Mouse (Mus musculus) CH12.LX (cell line): ENCODE measurements at regions not wholly inside any gene's neighbourhood (a gene's known extent, or its start where the extent isn't known, plus 50 kb on each side); places are given as distances from the start of the nearest gene placed in this dataset.

ENCODE experiments used
- DNase-seq: peaks from one replicate; pipeline ENCODE4 v3.0.0-alpha.2; 2013; ENCODE audit errors: extremely low read depth
- H3K27ac ChIP-seq: 2 replicates; pipeline ENCODE4 v1.5.1; 2012; ENCODE audit warnings: low read depth, mild to moderate bottlenecking, control low read depth, moderate library complexity; ENCODE audit not compliant: insufficient read depth
- H3K27me3 ChIP-seq: replicated peaks from 2 replicates; pipeline ENCODE3; 2012; ENCODE audit warnings: inconsistent platforms
- H3K36me3 ChIP-seq, 2 experiments: replicated peaks in 1 of 2; 2 replicates each; pipeline versions ENCODE3 to v1.6.1; 2012; ENCODE audit warnings: inconsistent platforms in 1 of 2, low read length in 1 of 2, mild to moderate bottlenecking in 1 of 2, mixed read lengths in 1 of 2, moderate library complexity in 1 of 2; ENCODE audit not compliant: control insufficient read depth in 1 of 2, insufficient read depth in 1 of 2
- H3K4me1 ChIP-seq, 2 experiments: 2 replicates each; pipeline ENCODE4 v1.6.1; 2012; ENCODE audit warnings: inconsistent platforms in 1 of 2, moderate library complexity in 1 of 2; ENCODE audit not compliant: insufficient read depth in 2 of 2, control insufficient read depth in 1 of 2
- H3K4me2 ChIP-seq: 2 replicates; pipeline ENCODE4 v1.6.1; 2012; ENCODE audit warnings: low read depth, mild to moderate bottlenecking, control low read depth; ENCODE audit not compliant: poor library complexity, insufficient read depth, severe bottlenecking
- H3K4me3 ChIP-seq, 3 experiments: fragments of 150-350 bp in 1 of 3; sonication (generic) in 1 of 3; replicated peaks in 1 of 3; 2 replicates each; pipeline versions ENCODE3 to v1.5.1; 2011 to 2012; ENCODE audit warnings: low read depth in 2 of 3, low read length in 2 of 3, mild to moderate bottlenecking in 2 of 3, moderate library complexity in 2 of 3, control low read depth in 1 of 3, improper control_type of control experiment in 1 of 3, inconsistent platforms in 1 of 3, mixed read lengths in 1 of 3; ENCODE audit not compliant: poor library complexity in 1 of 3
- H3K79me2 ChIP-seq: replicated peaks from 2 replicates; pipeline ENCODE4 v1.6.1; 2012; ENCODE audit warnings: mild to moderate bottlenecking, moderate library complexity; ENCODE audit not compliant: control insufficient read depth, poor library complexity, insufficient read depth, severe bottlenecking; ENCODE audit errors: extremely low read depth
- H3K9ac ChIP-seq: 2 replicates; pipeline ENCODE4 v1.6.1; 2012; ENCODE audit warnings: low read depth, mild to moderate bottlenecking, control low read depth, moderate library complexity; ENCODE audit not compliant: insufficient read depth
- H3K9me3 ChIP-seq: replicated peaks from 2 replicates; pipeline ENCODE3; 2012; ENCODE audit warnings: low read length, inconsistent platforms, mixed read lengths
- BHLHE40 ChIP-seq: IDR thresholded peaks from 2 replicates; pipeline ENCODE4 v1.6.1; 2011; ENCODE audit warnings: mild to moderate bottlenecking, low read depth, low read length, improper control_type of control experiment
- CHD2 ChIP-seq: IDR thresholded peaks from 2 replicates; pipeline ENCODE4 v1.6.1; 2011; ENCODE audit warnings: low read length, improper control_type of control experiment
- CTCF ChIP-seq, 2 experiments: IDR thresholded peaks in 1 of 2; conservative IDR thresholded peaks in 1 of 2; 2 replicates each; pipeline ENCODE4 v1.5.1; 2011 to 2012; ENCODE audit warnings: low read depth in 2 of 2, low read length in 2 of 2, improper control_type of control experiment in 1 of 2, inconsistent platforms in 1 of 2, mild to moderate bottlenecking in 1 of 2, moderate library complexity in 1 of 2
- E2F4 ChIP-seq: IDR thresholded peaks from 2 replicates; pipeline ENCODE4 v1.6.1; 2011; ENCODE audit warnings: low read depth, low read length, improper control_type of control experiment; ENCODE audit not compliant: insufficient replicate concordance
- ELF1 ChIP-seq: IDR thresholded peaks from 2 replicates; pipeline ENCODE4 v1.6.1; 2014; ENCODE audit warnings: low read depth, mild to moderate bottlenecking, inconsistent platforms, low read length, improper control_type of control experiment
- EP300 ChIP-seq: IDR thresholded peaks from 2 replicates; pipeline ENCODE4 v1.6.1; 2011; ENCODE audit warnings: low read length, improper control_type of control experiment
- GABPA ChIP-seq: IDR thresholded peaks from 2 replicates; pipeline ENCODE4 v1.6.1; 2012; ENCODE audit warnings: low read depth, low read length, improper control_type of control experiment, inconsistent platforms; ENCODE audit not compliant: insufficient replicate concordance
- IRF4 ChIP-seq: IDR thresholded peaks from 2 replicates; pipeline ENCODE4 v1.6.1; 2014; ENCODE audit warnings: low read depth, mild to moderate bottlenecking, inconsistent platforms, low read length, improper control_type of control experiment
- JUND ChIP-seq: conservative IDR thresholded peaks from 2 replicates; pipeline ENCODE4 v1.6.1; 2011; ENCODE audit warnings: low read depth, low read length, improper control_type of control experiment
- KAT2A ChIP-seq: IDR thresholded peaks from 2 replicates; pipeline ENCODE4 v1.6.1; 2012; ENCODE audit warnings: low read length, improper control_type of control experiment, inconsistent platforms; ENCODE audit not compliant: insufficient replicate concordance
- MAFK ChIP-seq: IDR thresholded peaks from 2 replicates; pipeline ENCODE4 v1.6.1; 2011; ENCODE audit warnings: low read length, improper control_type of control experiment; ENCODE audit not compliant: insufficient replicate concordance
- MAX ChIP-seq: IDR thresholded peaks from 2 replicates; pipeline ENCODE4 v1.6.1; 2011; ENCODE audit warnings: low read length, improper control_type of control experiment
- MEF2A ChIP-seq: IDR thresholded peaks from 2 replicates; pipeline ENCODE4 v1.6.1; 2014; ENCODE audit warnings: low read depth, mild to moderate bottlenecking, inconsistent platforms, low read length, improper control_type of control experiment, borderline replicate concordance
- MXI1 ChIP-seq: IDR thresholded peaks from 2 replicates; pipeline ENCODE4 v1.6.1; 2011; ENCODE audit warnings: mild to moderate bottlenecking, low read depth, low read length, improper control_type of control experiment
- MYC ChIP-seq: IDR thresholded peaks from 2 replicates; pipeline ENCODE4 v1.6.1; 2011; ENCODE audit warnings: low read depth, mild to moderate bottlenecking, improper control_type of control experiment, low read length
- NRF1 ChIP-seq: IDR thresholded peaks from 2 replicates; pipeline ENCODE4 v1.6.1; 2014; ENCODE audit warnings: low read depth, mild to moderate bottlenecking, inconsistent platforms, low read length, improper control_type of control experiment, moderate library complexity
- POLR2A ChIP-seq: IDR thresholded peaks from 2 replicates; pipeline ENCODE4 v1.6.1; 2011; ENCODE audit warnings: low read depth, mild to moderate bottlenecking, improper control_type of control experiment, low read length
- RAD21 ChIP-seq: IDR thresholded peaks from 2 replicates; pipeline ENCODE4 v1.6.1; 2011; ENCODE audit warnings: low read depth, mild to moderate bottlenecking, low read length, improper control_type of control experiment, moderate library complexity
- SIN3A ChIP-seq: IDR thresholded peaks from 2 replicates; pipeline ENCODE4 v1.6.1; 2012; ENCODE audit warnings: low read length, improper control_type of control experiment, inconsistent platforms
- SMC3 ChIP-seq: IDR thresholded peaks from 2 replicates; pipeline ENCODE4 v1.6.1; 2011; ENCODE audit warnings: low read depth, low read length, improper control_type of control experiment
- TBP ChIP-seq: conservative IDR thresholded peaks from 2 replicates; pipeline ENCODE4 v1.6.1; 2011; ENCODE audit warnings: low read depth, low read length, improper control_type of control experiment
- USF2 ChIP-seq: conservative IDR thresholded peaks from 2 replicates; pipeline ENCODE4 v1.6.1; 2011; ENCODE audit warnings: low read depth, low read length, improper control_type of control experiment
- ZKSCAN1 ChIP-seq: IDR thresholded peaks from 2 replicates; pipeline ENCODE4 v1.6.1; 2012; ENCODE audit warnings: low read depth, inconsistent platforms, low read length, improper control_type of control experiment, borderline replicate concordance
- ZMIZ1 ChIP-seq: IDR thresholded peaks from 2 replicates; pipeline ENCODE4 v1.6.1; 2012; ENCODE audit warnings: low read depth, mild to moderate bottlenecking, inconsistent platforms, low read length, improper control_type of control experiment
- ZNF384 ChIP-seq: IDR thresholded peaks from 2 replicates; pipeline ENCODE4 v1.6.1; 2012; ENCODE audit warnings: low read depth, low read length, improper control_type of control experiment, inconsistent platforms
- dilution Hi-C: fragments of 300-500 bp; cut with MboI; formaldehyde crosslinking; loops from 2 replicates; pipeline ENCODE4 v1.14.3; 2020; ENCODE audit warnings: low sequenced_read_pairs; ENCODE audit not compliant: extremely low pct_unique_long_range_greater_than_20kb, extremely low pct_ligation_motif_present
- in situ Hi-C: fragments of 300-500 bp; cut with MboI; formaldehyde crosslinking; loops from 3 replicates; pipeline ENCODE4 v1.14.3; 2019; ENCODE audit warnings: low sequenced_read_pairs, low pct_ligation_motif_present, low pct_unique_long_range_greater_than_20kb, mixed read lengths

GRCm38 (mm10) chr17:59365340-59365739, 352.2 kb upstream of the Nudt12 start:
- no peak for DNase-seq
- H3K27ac ChIP-seq, result no peak overlapping the region
- H3K4me1 ChIP-seq, result no peaks in the 10 kb centered on the region
- no peak overlapping the region for H3K9ac ChIP-seq
- dilution Hi-C loops, result no loop called here
- in situ Hi-C loops, result no loop called here
- TF ChIP-seq MEF2A (no peak), EP300 (no peak), SMC3 (no peak), MAFK (no peak), MYC (no peak), MXI1 (no peak), KAT2A (no peak), ELF1 (no peak), TBP (no peak), NRF1 (no peak), MAX (no peak), GABPA (no peak), IRF4 (no peak), SIN3A (no peak), RAD21 (no peak), ZMIZ1 (no peak), CHD2 (no peak)
- H3K79me2 ChIP-seq, result no peaks in the 10 kb centered on the region
- no peak overlapping the region for H3K4me3 ChIP-seq
- H3K9me3 ChIP-seq, result peaks cover 2% of the 10 kb centered on the region
- no peak overlapping the region for H3K4me2 ChIP-seq
- H3K36me3 ChIP-seq, result no peaks in the 10 kb centered on the region
- no peaks in the 10 kb centered on the region for H3K27me3 ChIP-seq

GRCm38 (mm10) chr17:59362110-59362509, 348.9 kb upstream of the Nudt12 start:
- H3K79me2 ChIP-seq, result no peaks in the 10 kb centered on the region
- no peaks in the 10 kb centered on the region for H3K9me3 ChIP-seq
- TF ChIP-seq JUND, result no peak
- no peak for TF ChIP-seq BHLHE40
- no peak for TF ChIP-seq E2F4
- TF ChIP-seq CTCF (conservative IDR thresholded peaks at IDR 0.05 in 1 of 2, IDR thresholded peaks at IDR 0.05 in 1 of 2; ENCODE audit: low read depth in 2 of 2, low read length in 2 of 2), result no peak
- TF ChIP-seq ZNF384, result no peak
- no peak for TF ChIP-seq USF2
- no peak for TF ChIP-seq POLR2A
- TF ChIP-seq ZKSCAN1, result no peak
- no peak for TF ChIP-seq MYC
- no peak for TF ChIP-seq TBP
- no peak overlapping the region for H3K4me3 ChIP-seq
- no peak overlapping the region for H3K4me2 ChIP-seq
- in situ Hi-C loops (no loop called here), dilution Hi-C loops (no loop called here)
- H3K4me1 ChIP-seq, result no peaks in the 10 kb centered on the region
- H3K36me3 ChIP-seq, result no peaks in the 10 kb centered on the region
- no peaks in the 10 kb centered on the region for H3K27me3 ChIP-seq
- no peak for DNase-seq
- H3K27ac ChIP-seq, result no peak overlapping the region
- no peak overlapping the region for H3K9ac ChIP-seq
